Mouse (Mus musculus): Measurements from ENCODE around the gene Ccdc194. TPM values are rescaled to one million over a fixed set of nuclear protein-coding genes. Genes with fewer than 3 reads are reported as not detected.

The Ccdc194 gene
- polyA plus RNA-seq (2014; fragmentation: Illumina TruSeq; extraction: RNeasy Lipid Tissue Mini Kit (QIAGEN cat#74804); ENCODE audit: low read depth, low replicate concordance), result not detected

DNA sequence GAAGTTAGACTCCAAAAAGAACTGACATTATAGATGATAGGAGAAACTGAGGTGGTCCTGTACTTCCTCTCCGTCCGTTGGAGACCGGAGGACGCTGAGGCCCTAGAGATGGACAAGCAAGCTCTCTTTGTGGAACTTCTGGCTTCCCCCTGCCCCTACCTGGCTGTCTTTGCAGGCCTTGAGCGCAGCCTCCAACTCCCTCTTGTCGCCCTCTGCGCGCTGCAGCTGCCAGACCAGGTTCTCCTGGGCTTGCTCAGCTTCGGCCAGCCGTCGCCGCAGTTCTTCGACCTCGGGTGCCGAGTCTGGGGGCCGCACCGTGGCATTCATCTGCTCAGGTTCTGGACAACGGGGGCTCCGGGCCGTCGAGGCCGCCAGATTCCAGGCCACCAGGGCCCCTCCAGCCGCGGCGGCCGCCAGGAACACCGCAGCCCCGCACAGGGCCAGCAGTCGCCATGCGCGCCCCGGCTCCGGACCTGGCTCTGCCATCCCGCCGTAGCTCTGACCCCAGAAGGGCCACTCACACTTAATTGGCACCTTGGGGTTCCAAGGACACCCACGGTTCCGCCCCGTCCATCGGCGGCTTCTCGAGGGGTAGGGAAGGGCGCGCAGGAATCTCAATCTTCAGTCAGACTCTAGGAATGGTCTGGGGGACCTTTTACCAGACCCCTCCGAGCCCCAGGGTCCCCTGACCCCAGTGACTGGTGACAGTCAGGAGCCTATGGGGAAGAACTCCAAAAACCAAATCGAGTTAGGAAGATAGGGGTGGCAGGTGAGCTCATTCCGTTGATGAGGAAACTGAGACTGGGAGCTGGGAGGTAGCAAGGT lies at the start of gene Ccdc194:
Gene Ccdc194, minus strand, starts transcription at position 486 of the 825 bp plus-strand sequence.

DNA sequence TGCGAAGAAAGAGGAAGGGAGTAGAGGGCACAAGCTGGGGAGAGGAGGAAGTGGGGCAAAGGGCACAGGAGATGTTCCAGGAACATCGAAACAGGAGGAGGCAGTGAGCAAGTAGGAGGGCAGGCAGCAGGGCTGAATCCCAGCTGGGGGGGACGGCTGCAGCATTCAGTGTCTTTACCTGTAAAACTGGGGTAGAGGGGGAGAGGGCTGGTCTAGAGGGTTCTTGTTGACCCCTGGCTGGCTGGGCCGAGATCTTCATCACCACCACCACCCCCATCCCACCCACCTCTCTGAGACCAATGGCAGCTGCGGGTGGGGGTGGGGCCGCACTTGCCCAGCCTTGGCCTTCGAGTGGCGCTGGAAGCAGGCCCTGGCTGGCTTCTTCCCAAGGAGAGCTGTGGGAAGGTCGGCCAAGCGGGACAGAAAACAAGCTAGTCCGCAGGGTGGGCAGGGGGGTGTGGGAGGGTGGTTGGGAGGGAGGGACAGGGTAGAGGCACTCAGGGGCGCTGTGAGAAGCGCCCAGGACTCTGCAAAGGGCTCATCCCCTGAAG lies 43.0 kb upstream of the Ccdc194 start, which contains the start of gene Slc27a1:
Gene Slc27a1, plus strand, starts transcription at position 496 of the 551 bp plus-strand sequence.

DNA sequence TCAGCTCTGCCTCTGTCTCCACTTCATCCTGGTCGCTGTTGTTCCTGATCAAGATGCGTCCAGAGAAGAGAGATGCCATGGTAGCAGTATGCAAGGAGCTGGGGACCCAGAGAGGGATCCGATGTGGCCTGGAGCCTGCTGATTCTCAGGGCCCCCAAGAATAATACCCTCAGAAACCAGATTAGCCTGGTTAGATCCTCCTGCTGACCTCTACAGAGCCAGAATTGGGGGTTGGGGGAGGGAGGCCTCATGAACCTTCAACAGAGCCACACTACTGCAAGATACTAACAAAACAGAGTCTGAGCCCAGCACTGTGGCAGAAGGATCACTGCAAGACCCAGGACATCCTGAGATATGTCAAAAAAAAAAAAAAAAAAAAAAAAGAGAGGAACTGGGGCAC lies 41.0 kb upstream of the Ccdc194 start, which contains the start of gene Nxnl1:
Gene Nxnl1, minus strand, starts transcription at position 101 of the 400 bp plus-strand sequence.

DNA sequence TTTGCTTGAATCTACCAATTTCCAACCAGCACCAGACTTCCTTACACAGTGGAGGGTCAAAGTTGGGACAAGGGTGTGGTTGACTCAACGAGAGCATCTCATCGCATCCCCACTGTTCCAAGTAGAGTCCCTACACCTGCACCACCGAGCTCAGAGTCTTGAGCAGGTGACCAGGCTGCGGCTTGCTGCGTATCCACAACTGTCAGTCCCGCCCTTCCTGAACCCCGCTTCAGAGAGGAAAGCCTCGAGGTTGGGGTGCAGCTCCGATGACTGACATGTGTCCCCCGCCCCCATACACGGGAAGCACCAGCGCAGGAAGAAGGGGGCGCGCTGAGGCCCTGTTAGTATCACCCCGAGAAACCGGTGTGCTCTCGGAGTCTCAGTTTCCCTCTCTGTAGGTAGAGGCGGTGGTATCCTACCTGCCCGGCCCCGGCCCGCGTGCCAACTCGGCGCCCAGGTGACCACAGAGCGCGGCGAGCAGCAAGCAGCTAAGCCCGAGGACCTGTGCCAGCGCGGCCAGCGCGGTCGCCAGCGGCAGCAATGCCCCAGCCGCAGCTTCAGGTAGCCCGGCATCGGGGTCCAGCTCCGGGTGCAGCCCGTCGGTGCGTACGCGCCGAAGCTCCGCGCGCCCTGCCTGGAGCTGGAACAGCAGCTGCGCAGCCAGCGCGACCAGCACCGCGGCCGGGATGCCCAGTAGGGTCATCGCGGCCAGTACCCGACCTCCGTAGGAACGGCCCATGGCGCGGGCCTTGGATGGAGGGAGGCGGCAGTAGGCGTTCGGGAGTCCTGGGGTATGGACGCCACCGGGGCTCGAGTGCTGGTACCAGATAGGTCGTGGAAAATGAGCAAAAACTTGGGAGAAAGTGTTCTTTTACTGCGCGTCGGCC lies 32.8 kb upstream of the Ccdc194 start, which contains the start of gene Tmem221:
Gene Tmem221, minus strand, starts transcription at position 801 of the 887 bp plus-strand sequence.

DNA sequence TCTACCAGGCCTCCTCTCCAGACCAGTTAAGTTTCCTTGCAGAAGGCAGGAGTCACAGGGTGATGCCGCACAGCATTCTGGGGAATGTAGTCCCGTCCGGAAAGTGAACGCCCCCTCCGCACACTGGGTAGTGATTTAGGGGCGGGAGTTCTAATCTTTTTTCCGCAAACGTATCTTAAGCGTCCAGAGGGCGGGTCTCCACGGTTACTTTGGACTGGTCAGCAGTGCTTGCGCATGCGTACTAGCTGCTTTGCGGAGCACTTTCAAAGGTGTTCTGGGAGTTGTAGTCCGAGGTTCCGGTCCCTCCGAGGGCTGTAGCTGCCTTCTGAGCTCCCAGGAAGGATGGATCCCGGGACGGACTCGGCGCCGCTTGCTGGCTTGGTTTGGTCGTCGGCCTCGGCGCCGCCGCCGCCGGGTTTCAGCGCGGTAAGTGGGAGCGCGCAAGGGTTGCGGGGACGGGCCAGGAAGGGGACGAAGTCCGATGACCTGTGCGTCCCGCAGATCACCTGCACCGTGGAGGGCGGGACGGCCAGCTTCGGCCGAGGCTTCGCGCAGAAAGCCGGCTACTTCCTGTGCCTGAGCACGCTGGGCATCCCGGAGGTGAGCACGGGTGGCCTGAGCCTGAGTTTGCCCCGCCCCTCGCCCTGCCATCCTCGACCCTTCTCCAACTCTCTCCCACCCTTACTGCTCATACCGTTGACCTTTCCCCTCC lies 17.3 kb upstream of the Ccdc194 start, which contains the start of gene Mvb12a:
Gene Mvb12a, plus strand, starts transcription at position 291 of the 712 bp plus-strand sequence.

DNA sequence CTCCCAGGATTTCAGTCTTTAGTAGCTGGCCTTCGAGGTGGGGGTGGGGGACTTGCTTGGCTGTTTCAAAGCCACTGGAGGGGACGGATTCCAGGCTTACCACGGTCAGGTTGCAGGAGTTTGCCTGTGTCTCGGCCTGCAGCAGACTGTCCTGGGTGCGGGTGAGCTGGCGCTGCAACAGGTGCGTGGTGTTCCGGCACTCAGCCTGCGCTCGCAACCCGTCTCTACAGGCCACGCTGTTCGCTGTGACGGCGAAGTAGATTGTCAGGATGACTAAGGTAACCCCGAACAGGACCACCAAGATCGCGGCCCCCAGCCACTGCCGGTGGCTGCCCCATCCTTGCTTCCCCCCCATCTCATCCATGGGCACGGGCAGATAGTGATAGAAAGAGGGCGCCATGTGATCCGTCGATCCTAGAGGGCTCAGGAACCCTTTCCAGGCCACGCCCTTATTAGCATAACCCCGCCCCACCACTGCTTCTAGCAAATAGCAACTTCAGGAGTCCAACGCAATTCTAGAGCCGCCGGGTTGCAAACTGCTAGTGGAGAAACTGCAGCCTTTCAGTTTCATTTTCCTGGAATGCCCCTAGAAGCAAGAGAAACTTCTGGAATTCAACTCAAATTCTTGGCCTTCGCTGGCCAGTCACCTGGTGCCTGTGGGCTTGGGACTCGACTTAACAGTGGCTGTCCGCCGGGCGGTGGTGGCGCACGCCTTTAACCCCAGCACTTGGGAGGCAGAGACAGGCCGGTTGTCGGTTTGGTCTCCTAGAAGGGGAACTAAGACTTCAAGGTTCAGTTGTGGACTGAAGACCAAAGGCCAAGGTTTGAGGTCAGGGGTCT lies 11.7 kb upstream of the Ccdc194 start, which contains the start of gene Bst2:
Gene Bst2, minus strand, starts transcription at position 429 of the 840 bp plus-strand sequence.

DNA sequence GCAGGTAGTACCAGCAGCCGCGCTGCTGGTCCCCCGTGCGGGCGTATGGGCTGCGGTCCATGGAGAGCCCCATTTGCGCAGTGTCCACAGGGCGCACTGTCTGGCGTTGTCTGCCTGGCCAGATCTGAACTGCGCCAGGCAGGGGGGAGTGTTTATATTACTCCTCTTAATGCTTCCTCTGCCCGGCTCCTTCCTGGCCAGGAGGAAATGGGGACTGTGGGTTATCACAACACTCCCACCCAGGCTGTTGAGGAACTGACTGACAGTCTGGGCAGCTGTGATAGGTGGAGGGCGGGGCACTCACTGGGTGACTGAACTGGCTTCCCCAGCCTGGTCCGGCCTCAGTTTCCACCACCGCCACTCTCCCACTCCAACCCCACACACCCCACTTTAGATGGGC lies 13.9 kb downstream of the Ccdc194 start, which contains the start of gene Plvap:
Gene Plvap, minus strand, starts transcription at position 109 of the 400 bp plus-strand sequence.

DNA sequence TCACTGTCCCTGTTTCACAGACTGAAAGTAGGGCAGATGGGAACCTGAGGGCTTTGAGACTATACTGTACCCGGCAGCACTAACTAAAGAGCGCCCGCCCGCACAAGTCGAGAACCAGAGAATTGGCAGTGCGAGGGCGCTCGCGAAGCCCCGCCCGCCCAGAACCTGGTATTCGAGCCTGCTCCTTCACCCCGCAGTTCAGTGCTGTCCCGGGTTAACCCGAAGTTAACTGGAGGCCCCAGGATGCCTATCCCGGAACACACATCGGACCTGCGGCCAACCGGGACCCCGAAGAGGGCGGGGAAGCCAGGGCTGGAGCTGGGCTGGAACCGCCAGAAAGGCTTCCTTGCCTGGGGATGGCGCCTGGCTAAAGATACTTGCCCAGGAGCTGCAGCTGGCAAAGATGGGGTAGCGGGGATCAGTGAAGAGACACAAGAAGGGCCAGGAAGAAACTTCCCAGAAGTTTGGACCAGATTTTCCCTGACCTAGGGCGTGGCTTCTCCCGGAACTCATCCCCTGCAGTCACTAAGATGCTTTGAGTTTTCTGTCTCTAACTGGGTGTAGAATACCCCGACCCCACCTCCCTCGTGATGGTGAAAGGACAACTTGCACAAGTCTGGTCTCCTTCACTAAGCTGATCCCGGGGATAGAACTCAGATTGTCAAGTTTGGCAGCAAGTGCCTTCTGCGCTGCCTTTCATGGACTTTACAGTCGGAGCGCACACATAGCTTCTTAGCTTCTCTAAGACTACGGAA lies 37.6 kb downstream of the Ccdc194 start, which contains the start of gene Gtpbp3:
Gene Gtpbp3, plus strand, starts transcription at position 413 of the 755 bp plus-strand sequence.

DNA sequence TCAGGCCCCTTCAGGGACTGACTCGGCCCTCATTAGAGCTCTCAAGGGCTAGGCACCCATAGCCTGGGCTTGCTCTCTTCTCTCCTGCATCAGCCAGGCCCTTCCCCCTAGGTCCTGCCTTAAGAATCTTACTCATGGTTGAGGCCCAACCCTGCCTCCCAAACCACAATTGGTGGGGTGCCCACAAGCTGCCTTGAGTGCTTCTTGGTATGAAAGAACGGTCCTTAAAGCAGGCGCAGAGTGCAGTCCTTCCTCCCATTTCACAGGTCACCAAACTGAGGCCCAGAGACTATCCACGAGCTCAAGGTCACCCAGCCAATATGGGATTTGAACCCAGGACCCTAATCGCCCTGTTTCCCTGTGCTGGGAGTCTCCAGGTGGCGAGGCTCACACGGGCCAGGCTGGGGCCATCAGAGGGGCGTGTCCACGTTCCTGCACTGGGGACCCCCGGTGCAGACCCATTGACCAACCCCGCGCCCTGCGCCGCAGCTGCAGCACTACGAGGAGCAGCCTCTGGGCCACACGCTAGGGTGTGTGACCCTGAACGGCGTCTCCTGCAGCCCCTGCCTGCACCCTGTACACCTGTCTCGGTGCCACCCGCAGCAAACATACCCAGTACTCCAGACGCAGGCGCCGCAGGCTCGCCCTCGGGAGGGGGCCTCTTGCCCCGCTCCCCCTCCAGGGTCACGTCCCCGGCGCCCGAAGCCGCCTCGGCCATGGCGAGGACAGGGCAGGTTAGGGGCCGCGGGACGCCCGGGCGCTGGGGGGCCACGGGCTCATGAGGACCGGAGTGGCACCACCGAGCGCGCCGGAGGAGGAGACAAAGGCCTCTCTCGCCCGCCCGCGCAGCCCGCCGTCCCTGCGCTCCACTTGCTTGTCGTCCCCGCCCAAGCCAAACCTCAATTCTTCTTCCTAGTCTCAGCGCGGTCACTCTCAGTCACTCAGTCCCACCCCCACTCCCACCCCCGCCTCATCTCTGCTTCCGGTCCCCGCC lies 40.1 kb downstream of the Ccdc194 start, which contains the start of gene Ano8:
Gene Ano8, minus strand, starts transcription at position 822 of the 994 bp plus-strand sequence.

Other genes starting within 250 kb of the Ccdc194 start
- gene Use1, start 158.9 kb downstream of the Ccdc194 start, polyA plus RNA-seq (2014; fragmentation: Illumina TruSeq; extraction: RNeasy Lipid Tissue Mini Kit (QIAGEN cat#74804); ENCODE audit: low read depth, low replicate concordance), result 3.3 TPM
- gene Ocel1, start 154.4 kb downstream of the Ccdc194 start, polyA plus RNA-seq (2014; fragmentation: Illumina TruSeq; extraction: RNeasy Lipid Tissue Mini Kit (QIAGEN cat#74804); ENCODE audit: low read depth, low replicate concordance), result 4.4 TPM
- 3.3 TPM for gene Nr2f6, start 143.8 kb downstream of the Ccdc194 start, polyA plus RNA-seq (2014; fragmentation: Illumina TruSeq; extraction: RNeasy Lipid Tissue Mini Kit (QIAGEN cat#74804); ENCODE audit: low read depth, low replicate concordance)
- 1.1 TPM for gene Ushbp1, start 129.9 kb downstream of the Ccdc194 start, polyA plus RNA-seq (2014; fragmentation: Illumina TruSeq; extraction: RNeasy Lipid Tissue Mini Kit (QIAGEN cat#74804); ENCODE audit: low read depth, low replicate concordance)
- 9.8 TPM for gene Babam1, start 128.8 kb downstream of the Ccdc194 start, polyA plus RNA-seq (2014; fragmentation: Illumina TruSeq; extraction: RNeasy Lipid Tissue Mini Kit (QIAGEN cat#74804); ENCODE audit: low read depth, low replicate concordance)
- gene Ankle1, start 119.7 kb downstream of the Ccdc194 start, polyA plus RNA-seq (2014; fragmentation: Illumina TruSeq; extraction: RNeasy Lipid Tissue Mini Kit (QIAGEN cat#74804); ENCODE audit: low read depth, low replicate concordance), result 1.8 TPM
- gene Abhd8, start 62.1 kb downstream of the Ccdc194 start, polyA plus RNA-seq (2014; fragmentation: Illumina TruSeq; extraction: RNeasy Lipid Tissue Mini Kit (QIAGEN cat#74804); ENCODE audit: low read depth, low replicate concordance), result 0.32 TPM
- gene Mrpl34, start 60.8 kb downstream of the Ccdc194 start, polyA plus RNA-seq (2014; fragmentation: Illumina TruSeq; extraction: RNeasy Lipid Tissue Mini Kit (QIAGEN cat#74804); ENCODE audit: low read depth, low replicate concordance), result 8.3 TPM
- gene Dda1, start 56.5 kb downstream of the Ccdc194 start, polyA plus RNA-seq (2014; fragmentation: Illumina TruSeq; extraction: RNeasy Lipid Tissue Mini Kit (QIAGEN cat#74804); ENCODE audit: low read depth, low replicate concordance), result 2.8 TPM
- gene Ano8, start 39.7 kb downstream of the Ccdc194 start, polyA plus RNA-seq (2014; fragmentation: Illumina TruSeq; extraction: RNeasy Lipid Tissue Mini Kit (QIAGEN cat#74804); ENCODE audit: low read depth, low replicate concordance), result 2.6 TPM
- 2.2 TPM for gene Gtpbp3, start 37.6 kb downstream of the Ccdc194 start, polyA plus RNA-seq (2014; fragmentation: Illumina TruSeq; extraction: RNeasy Lipid Tissue Mini Kit (QIAGEN cat#74804); ENCODE audit: low read depth, low replicate concordance)
- 2.2 TPM for gene Plvap, start 14.0 kb downstream of the Ccdc194 start, polyA plus RNA-seq (2014; fragmentation: Illumina TruSeq; extraction: RNeasy Lipid Tissue Mini Kit (QIAGEN cat#74804); ENCODE audit: low read depth, low replicate concordance)
- gene Bst2, start 11.7 kb upstream of the Ccdc194 start, polyA plus RNA-seq (2014; fragmentation: Illumina TruSeq; extraction: RNeasy Lipid Tissue Mini Kit (QIAGEN cat#74804); ENCODE audit: low read depth, low replicate concordance), result 1.5 TPM
- 3.3 TPM for gene Mvb12a, start 17.2 kb upstream of the Ccdc194 start, polyA plus RNA-seq (2014; fragmentation: Illumina TruSeq; extraction: RNeasy Lipid Tissue Mini Kit (QIAGEN cat#74804); ENCODE audit: low read depth, low replicate concordance)
- gene Tmem221, start 33.2 kb upstream of the Ccdc194 start, polyA plus RNA-seq (2014; fragmentation: Illumina TruSeq; extraction: RNeasy Lipid Tissue Mini Kit (QIAGEN cat#74804); ENCODE audit: low read depth, low replicate concordance), result not detected
- not detected for gene Nxnl1, start 40.9 kb upstream of the Ccdc194 start, polyA plus RNA-seq (2014; fragmentation: Illumina TruSeq; extraction: RNeasy Lipid Tissue Mini Kit (QIAGEN cat#74804); ENCODE audit: low read depth, low replicate concordance)
- gene Slc27a1, start 43.2 kb upstream of the Ccdc194 start, polyA plus RNA-seq (2014; fragmentation: Illumina TruSeq; extraction: RNeasy Lipid Tissue Mini Kit (QIAGEN cat#74804); ENCODE audit: low read depth, low replicate concordance), result 2.5 TPM
- gene Pgls, start 66.5 kb upstream of the Ccdc194 start, polyA plus RNA-seq (2014; fragmentation: Illumina TruSeq; extraction: RNeasy Lipid Tissue Mini Kit (QIAGEN cat#74804); ENCODE audit: low read depth, low replicate concordance), result 0.76 TPM
- 1.0 TPM for gene Fam129c, start 71.9 kb upstream of the Ccdc194 start, polyA plus RNA-seq (2014; fragmentation: Illumina TruSeq; extraction: RNeasy Lipid Tissue Mini Kit (QIAGEN cat#74804); ENCODE audit: low read depth, low replicate concordance)
- gene Colgalt1, start 85.3 kb upstream of the Ccdc194 start, polyA plus RNA-seq (2014; fragmentation: Illumina TruSeq; extraction: RNeasy Lipid Tissue Mini Kit (QIAGEN cat#74804); ENCODE audit: low read depth, low replicate concordance), result 44.9 TPM
- 0.35 TPM for gene Unc13a, start 146.0 kb upstream of the Ccdc194 start, polyA plus RNA-seq (2014; fragmentation: Illumina TruSeq; extraction: RNeasy Lipid Tissue Mini Kit (QIAGEN cat#74804); ENCODE audit: low read depth, low replicate concordance)
- gene Jak3, start 150.6 kb upstream of the Ccdc194 start, polyA plus RNA-seq (2014; fragmentation: Illumina TruSeq; extraction: RNeasy Lipid Tissue Mini Kit (QIAGEN cat#74804); ENCODE audit: low read depth, low replicate concordance), result not detected
- not detected for gene Insl3, start 163.5 kb upstream of the Ccdc194 start, polyA plus RNA-seq (2014; fragmentation: Illumina TruSeq; extraction: RNeasy Lipid Tissue Mini Kit (QIAGEN cat#74804); ENCODE audit: low read depth, low replicate concordance)
- 169 TPM for gene B3gnt3, start 176.1 kb upstream of the Ccdc194 start, polyA plus RNA-seq (2014; fragmentation: Illumina TruSeq; extraction: RNeasy Lipid Tissue Mini Kit (QIAGEN cat#74804); ENCODE audit: low read depth, low replicate concordance)
- gene Fcho1, start 200.0 kb upstream of the Ccdc194 start, polyA plus RNA-seq (2014; fragmentation: Illumina TruSeq; extraction: RNeasy Lipid Tissue Mini Kit (QIAGEN cat#74804); ENCODE audit: low read depth, low replicate concordance), result 0.38 TPM